19 mouse cellular contexts compared by ENCODE assay signal in the genomic region with DNA sequence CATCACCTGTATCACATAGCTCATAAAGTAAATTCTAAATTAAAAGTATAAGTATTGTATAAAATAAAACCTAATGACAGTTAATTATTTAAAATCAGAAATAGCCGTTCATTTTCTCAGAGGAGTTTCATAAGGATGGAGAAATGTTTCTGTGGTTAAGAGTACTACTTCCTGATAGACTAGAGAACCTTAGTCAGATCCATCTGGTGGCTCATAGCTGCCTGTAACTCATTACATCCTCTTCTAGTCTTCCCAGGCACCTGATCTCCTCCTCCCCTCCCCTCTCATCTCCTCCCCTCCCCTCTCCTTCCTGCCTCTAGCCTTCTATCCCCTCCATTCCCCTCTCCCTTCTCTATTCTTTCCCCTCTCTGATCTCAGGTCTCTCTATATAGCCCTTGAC. TPM values are rescaled to one million over a fixed set of nuclear protein-coding genes. Genes with fewer than 3 reads are reported as not detected.
DNase-seq lines count a peak whose midpoint lies in the region; ATAC-seq lines count a peak whose summit lies in the region.
"Had no signal": no experiment of that assay in that cellular context is flagged by ENCODE, and none has a peak within 500 bp of the region (broad histone marks: within the 10 kb centered on the region; RNA-seq: fewer than 3 reads in every experiment).

No protein-coding gene starts in this region.

- peak; percentile 99 for ATAC-seq in granulocyte monocyte progenitor cell, adult 5-6 weeks (replicated peaks; ENCODE audit: poor library complexity, severe bottlenecking)
- peak; percentile 93 for ATAC-seq in megakaryocyte, adult 5-6 weeks (ENCODE audit: poor library complexity, severe bottlenecking)
- no peak for ATAC-seq in forebrain, embryonic 12.5 days (ENCODE audit: low FRiP score)
- ATAC-seq: forebrain, embryonic 14.5 days; forebrain, embryonic 16.5 days had no signal

- no peaks in the 10 kb centered on the region for H3K36me3 ChIP-seq in forebrain, embryonic 12.5 days (replicated peaks)
- H3K36me3 ChIP-seq: embryonic facial prominence, embryonic 10.5 days; embryonic facial prominence, embryonic 12.5 days had no signal

- H3K4me3 ChIP-seq in forebrain, embryonic 12.5 days (replicated peaks), result no peak overlapping the region
- H3K4me3 ChIP-seq: embryonic facial prominence, embryonic 10.5 days; embryonic facial prominence, embryonic 12.5 days had no signal

- H3K4me1 ChIP-seq in forebrain, embryonic 12.5 days, result no peaks in the 10 kb centered on the region
- H3K4me1 ChIP-seq: embryonic facial prominence, embryonic 10.5 days; embryonic facial prominence, embryonic 12.5 days had no signal

- no peaks in the 10 kb centered on the region for H3K27me3 ChIP-seq in forebrain, embryonic 12.5 days
- H3K27me3 ChIP-seq: embryonic facial prominence, embryonic 12.5 days had no signal

- no peaks in the 10 kb centered on the region for H3K9me3 ChIP-seq in forebrain, embryonic 12.5 days
- H3K9me3 ChIP-seq: embryonic facial prominence, embryonic 10.5 days; embryonic facial prominence, embryonic 12.5 days had no signal

- no peak overlapping the region for H3K4me2 ChIP-seq in forebrain, embryonic 12.5 days
- H3K4me2 ChIP-seq: embryonic facial prominence, embryonic 12.5 days had no signal

- no peak overlapping the region for H3K9ac ChIP-seq in forebrain, embryonic 12.5 days
- H3K9ac ChIP-seq: embryonic facial prominence, embryonic 12.5 days had no signal

- H3K27ac ChIP-seq in forebrain, embryonic 12.5 days, result no peak overlapping the region
- H3K27ac ChIP-seq: embryonic facial prominence, embryonic 10.5 days; embryonic facial prominence, embryonic 12.5 days had no signal

- DNase-seq in 416B (ENCODE audit: low read depth), result peak; percentile 74
- DNase-seq in lung, postnatal 4 days, result no peak
- no peak for DNase-seq in lung, postnatal 36 days
- DNase-seq: adrenal gland, adult 2 months; adrenal gland, postnatal 10 days; adrenal gland, postnatal 25 days; cerebellum, adult 11 months; cerebellum, adult 18-20 months; cerebellum, adult 8-10 months; cerebellum, adult 9-11 months; cerebellum, postnatal 14 days; cerebellum, postnatal 36 days had no signal

- WGBS in forebrain, embryonic 12.5 days, result 87% methylated on average over 1 of the region's 1 CpGs

RNA-seq across cellular contexts. Expression of a gene that starts 29.9 kb away (rescaled TPM):
- 149 and 152 TPM in 2 replicates for total RNA-seq in granulocyte monocyte progenitor cell, adult 5-6 weeks (2014; fragmentation: Nextera tagmentation)
- 214 TPM in 2 replicates for total RNA-seq in granulocyte monocyte progenitor cell, adult 5-6 weeks (2017)
- 177 and 192 TPM in 2 replicates for total RNA-seq in megakaryocyte, adult 5-6 weeks (2015)
- total RNA-seq in megakaryocyte, adult 5-6 weeks (2017), result 148 and 166 TPM in 2 replicates
- polyA plus RNA-seq in forebrain, embryonic 12.5 days (2016; fragmentation: Nextera tagmentation; extraction: Ambion mirVana), result 265 and 271 TPM in 2 replicates
